Mouse (Mus musculus) MEL (cell line): Measurements from ENCODE around the gene Rnf126. TPM values are rescaled to one million over a fixed set of nuclear protein-coding genes. Genes with fewer than 3 reads are reported as not detected.

Experiments used
- DNase-seq: peaks from one replicate; pipeline ENCODE4 v3.0.0; 2011; ENCODE audit warnings: low read depth, low spot score
- H3K27ac ChIP-seq: 2 replicates; pipeline ENCODE4 v1.5.1; 2012; ENCODE audit warnings: low read depth, mild to moderate bottlenecking, control low read depth, low read length, moderate library complexity; ENCODE audit not compliant: control insufficient read depth
- H3K27me3 ChIP-seq, 2 experiments: fragments of 150-350 bp in 1 of 2; sonication (generic) in 1 of 2; 2 replicates each; pipeline ENCODE4 v1.6.1; 2012; ENCODE audit warnings: low read length in 2 of 2, mild to moderate bottlenecking in 2 of 2, improper control_type of control experiment in 1 of 2, moderate library complexity in 1 of 2; ENCODE audit not compliant: insufficient read depth in 2 of 2, control insufficient read depth in 1 of 2
- H3K36me3 ChIP-seq, 2 experiments: 2 replicates each; pipeline ENCODE4 v1.6.1; 2012 to 2014; ENCODE audit warnings: low read length in 2 of 2, improper control_type of control experiment in 1 of 2, inconsistent platforms in 1 of 2, mild to moderate bottlenecking in 1 of 2; ENCODE audit not compliant: insufficient read depth in 2 of 2, control insufficient read depth in 1 of 2
- H3K4me1 ChIP-seq, 2 experiments: fragments of 150-350 bp in 1 of 2; sonication (generic) in 1 of 2; 2 replicates each; pipeline ENCODE4 v1.6.1; 2012; ENCODE audit warnings: low read length in 2 of 2, improper control_type of control experiment in 1 of 2, mild to moderate bottlenecking in 1 of 2; ENCODE audit not compliant: insufficient read depth in 2 of 2, control insufficient read depth in 1 of 2
- H3K4me3 ChIP-seq, 2 experiments: fragments of 150-350 bp in 1 of 2; sonication (generic) in 1 of 2; 2 replicates each; pipeline ENCODE4 v1.5.1; 2012; ENCODE audit warnings: low read depth in 2 of 2, low read length in 2 of 2, mild to moderate bottlenecking in 2 of 2, moderate library complexity in 2 of 2, control low read depth in 1 of 2, improper control_type of control experiment in 1 of 2; ENCODE audit not compliant: control insufficient read depth in 1 of 2, insufficient read depth in 1 of 2
- H3K79me2 ChIP-seq: 2 replicates; pipeline ENCODE4 v1.6.1; 2012; ENCODE audit warnings: mild to moderate bottlenecking, low read length, moderate library complexity; ENCODE audit not compliant: control insufficient read depth, poor library complexity, insufficient read depth
- H3K9ac ChIP-seq: 2 replicates; pipeline ENCODE4 v1.6.1; 2012; ENCODE audit warnings: low read depth, mild to moderate bottlenecking, control low read depth, low read length, moderate library complexity; ENCODE audit not compliant: control insufficient read depth, poor library complexity, severe bottlenecking
- H3K9me3 ChIP-seq: fragments of 150-350 bp; sonication (generic); replicated peaks from 2 replicates; pipeline ENCODE4 v1.6.1; 2012; ENCODE audit warnings: mild to moderate bottlenecking, low read length, improper control_type of control experiment, moderate library complexity; ENCODE audit not compliant: insufficient read depth
- E2F4 ChIP-seq: IDR thresholded peaks from 2 replicates; pipeline ENCODE4 v1.6.1; 2011; ENCODE audit warnings: low read depth, low read length, improper control_type of control experiment, borderline replicate concordance
- ELF1 ChIP-seq: IDR thresholded peaks from 2 replicates; pipeline ENCODE4 v1.6.1; 2014; ENCODE audit warnings: low read depth, mild to moderate bottlenecking, inconsistent platforms, low read length, improper control_type of control experiment, moderate library complexity
- EP300 ChIP-seq, 2 experiments: IDR thresholded peaks; 2 replicates each; pipeline ENCODE4 v1.6.1; 2011; ENCODE audit warnings: improper control_type of control experiment in 2 of 2, low read length in 2 of 2, low read depth in 1 of 2, mild to moderate bottlenecking in 1 of 2
- HCFC1 ChIP-seq: IDR thresholded peaks from 2 replicates; pipeline ENCODE4 v1.6.1; 2012; ENCODE audit warnings: low read depth, mild to moderate bottlenecking, inconsistent platforms, low read length, improper control_type of control experiment, moderate library complexity
- KAT2A ChIP-seq: conservative IDR thresholded peaks from 2 replicates; pipeline ENCODE4 v1.6.1; 2012; ENCODE audit warnings: low read depth, low read length, improper control_type of control experiment, inconsistent platforms
- MAFK ChIP-seq: IDR thresholded peaks from 2 replicates; pipeline ENCODE4 v1.6.1; 2011; ENCODE audit warnings: low read depth, mild to moderate bottlenecking, low read length, improper control_type of control experiment, borderline replicate concordance
- MAZ ChIP-seq: IDR thresholded peaks from 2 replicates; pipeline ENCODE4 v1.6.1; 2012; ENCODE audit warnings: low read depth, mild to moderate bottlenecking, inconsistent platforms, low read length, improper control_type of control experiment
- MXI1 ChIP-seq: IDR thresholded peaks from 2 replicates; pipeline ENCODE4 v1.6.1; 2011; ENCODE audit warnings: mild to moderate bottlenecking, low read depth, low read length, improper control_type of control experiment
- MYB ChIP-seq: IDR thresholded peaks from 2 replicates; pipeline ENCODE4 v1.6.1; 2011; ENCODE audit warnings: mild to moderate bottlenecking, low read depth, low read length, improper control_type of control experiment
- NELFE ChIP-seq: IDR thresholded peaks from 2 replicates; pipeline ENCODE4 v1.6.1; 2011; ENCODE audit warnings: low read depth, low read length, improper control_type of control experiment
- NRF1 ChIP-seq: IDR thresholded peaks from 2 replicates; pipeline ENCODE4 v1.6.1; 2014; ENCODE audit warnings: low read depth, mild to moderate bottlenecking, inconsistent platforms, low read length, improper control_type of control experiment, moderate library complexity; ENCODE audit not compliant: poor library complexity, insufficient read depth, severe bottlenecking
- POLR2A ChIP-seq, 2 experiments: IDR thresholded peaks; 2 replicates each; pipeline ENCODE4 v1.6.1; 2011 to 2012; ENCODE audit warnings: low read length in 2 of 2, mild to moderate bottlenecking in 2 of 2, control low read depth in 1 of 2, improper control_type of control experiment in 1 of 2, low read depth in 1 of 2, moderate library complexity in 1 of 2; ENCODE audit not compliant: control insufficient read depth in 1 of 2, insufficient read depth in 1 of 2, poor library complexity in 1 of 2
- POLR2AphosphoS2 ChIP-seq: IDR thresholded peaks from 2 replicates; pipeline ENCODE4 v1.6.1; 2011; ENCODE audit warnings: low read length, improper control_type of control experiment
- POLR2AphosphoS5 ChIP-seq: IDR thresholded peaks from 2 replicates; pipeline ENCODE4 v1.6.1; 2012; ENCODE audit warnings: low read depth, borderline replicate concordance, mild to moderate bottlenecking, inconsistent platforms, low read length, moderate library complexity, mixed read lengths
- RCOR1 ChIP-seq: IDR thresholded peaks from 2 replicates; pipeline ENCODE4 v1.6.1; 2012; ENCODE audit warnings: low read depth, mild to moderate bottlenecking, inconsistent platforms, low read length, improper control_type of control experiment
- SIN3A ChIP-seq: IDR thresholded peaks from 2 replicates; pipeline ENCODE4 v1.6.1; 2012; ENCODE audit warnings: low read length, improper control_type of control experiment, inconsistent platforms
- SMC3 ChIP-seq: IDR thresholded peaks from 2 replicates; pipeline ENCODE4 v1.6.1; 2011; ENCODE audit warnings: low read depth, low read length, improper control_type of control experiment
- TAL1 ChIP-seq: IDR thresholded peaks from 2 replicates; pipeline ENCODE4 v1.6.1; 2012; ENCODE audit warnings: mild to moderate bottlenecking, inconsistent platforms, low read length, moderate library complexity, mixed read lengths
- TBP ChIP-seq: IDR thresholded peaks from 2 replicates; pipeline ENCODE4 v1.8.0; 2011; ENCODE audit warnings: low read depth, low read length, improper control_type of control experiment
- TCF12 ChIP-seq: IDR thresholded peaks from 2 replicates; pipeline ENCODE4 v1.6.1; 2014; ENCODE audit warnings: low read depth, mild to moderate bottlenecking, inconsistent platforms, low read length, improper control_type of control experiment, moderate library complexity
- USF1 ChIP-seq: IDR thresholded peaks from 2 replicates; pipeline ENCODE4 v1.6.1; 2014; ENCODE audit warnings: low read depth, mild to moderate bottlenecking, inconsistent platforms, low read length, improper control_type of control experiment, moderate library complexity
- USF2 ChIP-seq, 2 experiments: IDR thresholded peaks; 2 replicates each; pipeline ENCODE4 v1.6.1; 2011 to 2012; ENCODE audit warnings: improper control_type of control experiment in 2 of 2, low read length in 2 of 2, borderline replicate concordance in 1 of 2, inconsistent platforms in 1 of 2, low read depth in 1 of 2, mild to moderate bottlenecking in 1 of 2; ENCODE audit not compliant: insufficient read depth in 1 of 2
- ZNF384 ChIP-seq: IDR thresholded peaks from 2 replicates; pipeline ENCODE4 v1.6.1; 2012; ENCODE audit warnings: low read depth, mild to moderate bottlenecking, inconsistent platforms, low read length, improper control_type of control experiment
- polyA plus RNA-seq, 2 experiments: library from polyadenylated mRNA; stranded (reverse) in 1 of 2; unstranded in 1 of 2; fragments of >175 nt in 1 of 2; fragments of >200 nt in 1 of 2; gene quantifications; 2 replicates each; pipeline versions ENCODE4 v1.2.1 to v1.2.4; 2012; ENCODE audit warnings: low replicate concordance in 2 of 2, low read depth in 1 of 2; ENCODE audit not compliant: insufficient read length in 2 of 2, insufficient read depth in 1 of 2, missing spikeins in 1 of 2
- total RNA-seq: library from RNA; depleted of rRNA; stranded (reverse); fragments of 300-350 nt; gene quantifications from 2 replicates; pipeline ENCODE4 v1.2.3, GENCODE M21; 2012

The Rnf126 gene
- total and polyA plus RNA-seq, 3 experiments, result 84.8 to 184 (median 174) TPM

DNA sequence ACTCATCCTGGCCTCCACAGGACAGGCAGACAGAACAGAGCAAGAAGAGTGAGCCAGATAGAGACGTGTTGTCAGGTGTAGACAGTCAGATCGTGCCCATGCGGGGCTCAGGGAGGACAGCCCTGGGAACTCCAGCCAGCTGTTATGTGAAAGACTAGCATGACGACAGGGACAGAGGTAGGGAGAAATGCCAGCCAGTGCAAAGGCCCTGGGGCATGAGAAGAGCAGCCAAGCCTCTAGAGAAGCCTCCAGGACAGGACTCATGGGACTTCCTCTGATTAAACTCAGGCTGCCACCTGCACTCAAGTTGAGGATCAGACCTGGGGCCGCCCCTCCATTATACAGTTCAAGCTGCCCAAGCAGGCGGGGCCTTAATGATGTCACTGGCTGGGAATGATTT lies 18.3 kb downstream of the Rnf126 start:
- Histone ChIP-seq H3K9ac (no peak overlapping the region), H3K79me2 (peaks cover 9% of the 10 kb centered on the region), H3K9me3 (no peaks in the 10 kb centered on the region), H3K36me3 (peaks cover 0 to 6% of the 10 kb centered on the region in 2 experiments; a peak in 2 of 4 replicates), H3K27ac (no peak overlapping the region), H3K4me1 (peaks cover 0 to 10% of the 10 kb centered on the region in 2 experiments; a peak in 2 of 4 replicates), H3K4me3 (no peak overlapping the region), H3K27me3 (no peaks in the 10 kb centered on the region)
- no peak for TF ChIP-seq RCOR1
- DNase-seq, result no peak

GRCm38 (mm10) chr10:79746774-79747151 lies 20.0 kb downstream of the Rnf126 start:
- TF ChIP-seq POLR2A (IDR thresholded peaks at IDR 0.05; ENCODE audit: control insufficient read depth in 1 of 2, insufficient read depth in 1 of 2, low read depth in 1 of 2, low read length in 2 of 2, poor library complexity in 1 of 2) (peak in 1 of 2 experiments; percentile 21; a peak in 1 of 4 replicates), HCFC1 (no peak), MAZ (peak; percentile 51; the same call in 1 of the 2 replicates), SIN3A (no peak), SMC3 (peak; percentile 8; the same call in 1 of the 2 replicates), MAFK (no peak), NELFE (no peak), POLR2AphosphoS2 (0 out of 2 replicates have a peak, but pooled peaks have one; percentile 12), EP300 (IDR thresholded peaks at IDR 0.05; ENCODE audit: low read depth in 1 of 2, low read length in 2 of 2) (0 out of 4 replicates have a peak, but pooled peaks of 1 of the 2 experiments have one; percentile 5), USF2 (IDR thresholded peaks at IDR 0.05; ENCODE audit: borderline replicate concordance in 1 of 2, insufficient read depth in 1 of 2, low read depth in 1 of 2, low read length in 2 of 2) (no peak), KAT2A (no peak)
- TF ChIP-seq, all 39 proteins: peak for 5
- Histone ChIP-seq H3K9ac (peak overlapping the region; percentile 63), H3K27me3 (no peaks in the 10 kb centered on the region), H3K4me3 (peak overlapping the region; percentile 38 to 61), H3K9me3 (no peaks in the 10 kb centered on the region), H3K36me3 (peaks cover 0 to 6% of the 10 kb centered on the region in 2 experiments; a peak in 3 of 4 replicates), H3K27ac (peak overlapping the region; percentile 51), H3K79me2 (peaks cover 9% of the 10 kb centered on the region), H3K4me1 (peaks cover 0 to 10% of the 10 kb centered on the region in 2 experiments; a peak in 2 of 4 replicates)
- DNase-seq, result no peak

DNA sequence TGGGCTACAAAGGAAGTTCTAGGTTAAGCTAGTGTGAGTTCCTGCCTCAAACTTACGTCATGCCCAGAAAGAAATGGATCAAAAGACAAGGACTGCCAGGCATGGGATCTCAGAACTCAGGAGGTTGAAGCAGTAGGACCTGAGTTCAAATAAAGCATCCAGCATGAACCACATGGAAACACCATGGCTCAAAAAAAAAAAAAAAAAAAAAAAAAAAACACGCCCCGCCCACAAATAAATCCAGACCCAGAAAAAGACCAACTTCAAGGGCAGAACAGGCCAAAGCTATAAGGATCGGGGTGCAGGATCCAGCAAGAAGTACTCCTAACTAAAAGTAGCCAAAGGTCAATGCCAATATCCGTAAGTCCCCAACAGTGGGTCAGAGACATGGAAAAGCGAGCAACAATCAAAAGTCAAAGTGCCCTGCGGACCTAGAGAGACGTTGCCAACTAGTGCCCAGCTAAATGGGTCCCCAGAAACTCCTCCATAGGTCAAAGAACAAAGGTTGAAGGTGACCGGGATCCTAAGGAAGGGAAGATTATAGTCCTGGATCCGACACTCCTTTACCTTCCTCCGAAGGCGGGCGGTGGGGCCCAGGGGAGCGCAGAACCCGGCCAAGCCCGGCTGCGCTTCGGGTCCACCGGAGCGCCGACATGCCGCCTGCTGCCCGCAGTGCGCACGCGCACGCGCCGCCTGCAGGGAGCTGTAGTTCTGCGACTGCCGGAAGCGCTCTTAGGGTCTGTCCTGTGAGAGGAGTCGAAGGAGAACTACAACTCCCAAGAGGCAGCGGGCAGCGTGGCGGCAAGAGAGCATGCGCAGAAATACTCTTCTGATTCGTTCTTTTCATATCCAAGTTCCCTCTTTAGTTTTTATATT lies 20.6 kb downstream of the Rnf126 start, which contains the start of gene Polrmt:
TSS of gene Polrmt (minus strand) at position 684 of the 876 bp plus-strand sequence.
- no peaks in the 10 kb centered on the region for H3K9me3 ChIP-seq
- peak within 1 kb of the TSS; percentile 80 for H3K9ac ChIP-seq
- no peaks in the 10 kb centered on the region for H3K27me3 ChIP-seq
- peak; percentile 99 for DNase-seq
- H3K79me2 ChIP-seq, result peaks cover 9% of the 10 kb centered on the region
- peak within 1 kb of the TSS; percentile 66 for H3K27ac ChIP-seq
- H3K4me1 ChIP-seq, result peaks cover 0 to 10% of the 10 kb centered on the region in 2 experiments; a peak in 2 of 4 replicates
- peaks cover 0 to 6% of the 10 kb centered on the region in 2 experiments; a peak in 3 of 4 replicates for H3K36me3 ChIP-seq
- H3K4me3 ChIP-seq, result peak within 1 kb of the TSS; percentile 82 to 91
- TF ChIP-seq SIN3A, result peak; percentile 82
- no peak for TF ChIP-seq E2F4
- no peak for TF ChIP-seq POLR2AphosphoS5
- no peak for TF ChIP-seq TAL1
- 0 out of 2 replicates have a peak, but pooled peaks have one; percentile 42 for TF ChIP-seq POLR2AphosphoS2
- peak; percentile 97 for TF ChIP-seq NRF1
- TF ChIP-seq MYB, result 0 out of 2 replicates have a peak, but pooled peaks have one; percentile 22
- TF ChIP-seq NELFE, result peak; percentile 79
- peak; percentile 40; the same call in 1 of the 2 replicates for TF ChIP-seq USF1
- TF ChIP-seq ZNF384, result peak; percentile 96
- peak; percentile 98 for TF ChIP-seq ELF1
- peak; percentile 56; the same call in 1 of the 2 replicates for TF ChIP-seq TCF12
- 0 out of 2 replicates have a peak, but pooled peaks have one; percentile 34 for TF ChIP-seq TBP
- TF ChIP-seq MXI1, result peak; percentile 77; the same call in 1 of the 2 replicates
